Mouse (Mus musculus) midbrain, embryonic 14.5 days (tissue): ENCODE data around the gene Sik3. TPM values are rescaled to one million over a fixed set of nuclear protein-coding genes. Genes with fewer than 3 reads are reported as not detected.

Experiments
- ATAC-seq: fragments of 200-750 bp; cut with Nextera tagmentation; 2 replicates; pipeline ENCODE4 v1.8.0; 2017; ENCODE audit warnings: moderate number of reproducible peaks, moderate library complexity; ENCODE audit not compliant: low FRiP score, low TSS enrichment
- DNase-seq: peaks from one replicate; pipeline ENCODE4 v3.0.0-alpha.2; 2015
- H3K27ac ChIP-seq: fragments of 300-500 bp; sonication (generic); replicated peaks from 2 replicates; pipeline ENCODE4 v1.5.1; 2014; ENCODE audit warnings: mild to moderate bottlenecking, low read depth, low read length, moderate library complexity
- H3K27me3 ChIP-seq: fragments of 300-500 bp; sonication (generic); 2 replicates; pipeline ENCODE4 v1.6.1; 2014; ENCODE audit warnings: low read length, control low read depth, mixed read lengths; ENCODE audit not compliant: control insufficient read depth, insufficient read depth
- H3K36me3 ChIP-seq: fragments of 300-500 bp; sonication (generic); 2 replicates; pipeline ENCODE4 v1.6.1; 2014; ENCODE audit warnings: low read length, control low read depth; ENCODE audit not compliant: control insufficient read depth, insufficient read depth
- H3K4me1 ChIP-seq: fragments of 300-500 bp; sonication (generic); 2 replicates; pipeline ENCODE4 v1.6.1; 2014; ENCODE audit warnings: mild to moderate bottlenecking, antibody characterized with exemption, low read length, control low read depth; ENCODE audit not compliant: control insufficient read depth, insufficient read depth
- H3K4me2 ChIP-seq: fragments of 300-500 bp; sonication (generic); 2 replicates; pipeline ENCODE4 v1.6.1; 2014; ENCODE audit warnings: mild to moderate bottlenecking, low read length, moderate library complexity
- H3K4me3 ChIP-seq: fragments of 300-500 bp; sonication (generic); replicated peaks from 2 replicates; pipeline ENCODE4 v1.5.1; 2014; ENCODE audit warnings: low read depth, low read length
- H3K9ac ChIP-seq: fragments of 300-500 bp; sonication (generic); replicated peaks from 2 replicates; pipeline ENCODE4 v1.6.1; 2014; ENCODE audit warnings: mild to moderate bottlenecking, low read length, moderate library complexity
- H3K9me3 ChIP-seq: fragments of 300-500 bp; sonication (generic); 2 replicates; pipeline ENCODE4 v1.6.1; 2016; ENCODE audit warnings: low read length, control low read depth, mixed read lengths; ENCODE audit not compliant: control insufficient read depth
- WGBS: fragments of 180-500 bp; shearing (Covaris S2); extraction: QIAGEN DNeasy Blood & Tissue Kit; methylation state at CpG from one replicate; pipeline ENCODE4 v1.1.7; 2014; 5-methylcytosine and 5-hydroxymethylcytosine counted together
- polyA plus RNA-seq: library from polyadenylated mRNA; unstranded; fragments of >200 nt; fragmentation: Nextera tagmentation; extraction: Ambion mirVana; gene quantifications from 2 replicates; pipeline ENCODE4 v1.2.1, GENCODE M21; 2014

The Sik3 gene
- polyA plus RNA-seq, 1 experiment from 2014 or later, result 10.3 TPM

DNA sequence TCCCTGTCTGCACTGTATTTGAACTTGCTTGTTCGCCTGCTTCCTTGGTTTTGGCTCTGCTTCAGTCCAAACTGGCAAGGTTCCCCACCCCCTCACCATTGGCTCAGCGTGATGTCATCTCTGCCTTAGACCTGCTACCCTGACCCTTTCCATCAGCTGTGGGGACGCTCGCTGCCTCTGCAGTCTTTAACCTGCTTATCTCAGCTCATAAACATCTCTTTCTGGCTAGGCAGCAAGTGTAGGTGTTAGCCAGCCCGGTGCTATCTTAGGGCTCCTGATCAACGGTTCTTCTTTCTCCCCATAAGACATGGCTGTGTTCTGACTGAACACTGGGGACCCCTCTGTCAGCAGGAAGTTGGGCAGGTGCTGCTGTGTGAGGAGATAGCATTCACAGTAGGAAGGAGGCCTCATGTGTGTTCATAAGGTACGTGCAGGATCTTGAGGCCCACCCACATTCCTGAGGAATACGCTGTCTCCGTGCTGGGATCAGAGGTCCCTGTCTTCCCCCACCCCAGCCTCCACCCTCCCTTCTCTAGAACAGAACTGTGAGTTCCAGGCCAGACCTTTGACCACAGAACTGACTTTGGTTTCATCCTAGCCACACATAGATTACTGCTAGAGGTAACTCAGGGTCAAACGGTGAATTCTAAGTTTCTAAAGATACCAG is 194.3 kb downstream of the Sik3 start:
- Histone ChIP-seq H3K27ac (no peak overlapping the region), H3K27me3 (no peaks in the 10 kb centered on the region), H3K4me2 (no peak overlapping the region), H3K4me1 (no peaks in the 10 kb centered on the region), H3K4me3 (no peak overlapping the region), H3K9me3 (no peaks in the 10 kb centered on the region), H3K9ac (no peak overlapping the region), H3K36me3 (peaks cover 90% of the 10 kb centered on the region)
- WGBS, result 91% methylated on average over 10 of the region's 10 CpGs
- ATAC-seq (no peak), DNase-seq (no peak)

DNA sequence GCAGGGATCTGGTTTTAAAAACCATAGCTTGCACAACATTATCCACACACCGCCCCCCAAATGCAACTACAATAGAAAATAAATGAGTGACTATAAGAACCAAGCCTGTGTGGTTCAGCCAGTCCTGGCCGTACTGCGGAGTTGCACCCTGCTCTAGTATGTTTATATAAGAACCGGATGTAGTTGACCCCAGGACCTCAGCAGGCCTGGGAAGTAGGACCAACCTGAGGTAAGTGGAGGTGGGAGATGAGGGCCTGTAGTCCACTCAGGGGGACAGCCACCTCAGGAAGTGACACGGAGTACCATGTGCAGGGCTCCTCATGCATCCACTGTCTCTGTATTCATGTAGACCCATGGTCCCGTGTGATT is 194.9 kb downstream of the Sik3 start:
- Histone ChIP-seq H3K4me3 (no peak overlapping the region), H3K9me3 (no peaks in the 10 kb centered on the region), H3K4me2 (no peak overlapping the region), H3K4me1 (no peaks in the 10 kb centered on the region), H3K27ac (no peak overlapping the region), H3K36me3 (peaks cover 90% of the 10 kb centered on the region), H3K9ac (no peak overlapping the region), H3K27me3 (no peaks in the 10 kb centered on the region)
- ATAC-seq, result no peak
- 97% methylated on average over 6 of the region's 6 CpGs for WGBS
- no peak for DNase-seq

DNA sequence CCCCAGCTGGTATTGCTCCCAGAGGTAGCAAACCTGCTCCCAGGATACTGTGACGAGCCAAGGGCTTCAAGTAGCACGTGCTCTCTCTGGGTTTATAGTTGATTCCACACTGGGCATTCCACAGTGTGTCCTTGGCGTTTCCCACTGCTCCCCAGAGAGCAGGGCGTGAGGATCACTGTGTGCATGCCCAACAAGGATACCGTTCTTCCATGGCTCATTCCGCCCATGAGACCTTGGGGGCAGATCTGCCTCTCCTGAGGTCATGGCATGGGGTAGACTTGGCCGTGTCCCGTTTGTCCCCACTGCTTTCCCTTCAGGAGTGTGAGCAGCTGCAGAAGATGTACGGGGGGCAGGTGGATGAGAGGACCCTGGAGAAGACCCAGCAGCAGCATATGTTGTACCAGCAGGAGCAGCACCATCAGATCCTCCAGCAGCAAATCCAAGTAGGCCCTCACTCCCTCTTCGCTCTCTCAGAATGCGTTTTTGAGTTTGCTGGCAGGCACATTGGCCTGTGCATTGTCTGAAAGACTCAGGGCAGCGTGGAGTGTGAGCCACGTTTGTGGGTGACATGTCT is 195.9 kb downstream of the Sik3 start:
- H3K27ac ChIP-seq, result no peak overlapping the region
- no peak overlapping the region for H3K4me2 ChIP-seq
- no peak overlapping the region for H3K9ac ChIP-seq
- H3K36me3 ChIP-seq, result peaks cover 88% of the 10 kb centered on the region
- WGBS, result 89% methylated on average over 13 of the region's 13 CpGs
- no peak overlapping the region for H3K4me3 ChIP-seq
- H3K9me3 ChIP-seq, result no peaks in the 10 kb centered on the region
- H3K4me1 ChIP-seq, result no peaks in the 10 kb centered on the region
- H3K27me3 ChIP-seq, result no peaks in the 10 kb centered on the region
- no peak for ATAC-seq
- no peak for DNase-seq

DNA sequence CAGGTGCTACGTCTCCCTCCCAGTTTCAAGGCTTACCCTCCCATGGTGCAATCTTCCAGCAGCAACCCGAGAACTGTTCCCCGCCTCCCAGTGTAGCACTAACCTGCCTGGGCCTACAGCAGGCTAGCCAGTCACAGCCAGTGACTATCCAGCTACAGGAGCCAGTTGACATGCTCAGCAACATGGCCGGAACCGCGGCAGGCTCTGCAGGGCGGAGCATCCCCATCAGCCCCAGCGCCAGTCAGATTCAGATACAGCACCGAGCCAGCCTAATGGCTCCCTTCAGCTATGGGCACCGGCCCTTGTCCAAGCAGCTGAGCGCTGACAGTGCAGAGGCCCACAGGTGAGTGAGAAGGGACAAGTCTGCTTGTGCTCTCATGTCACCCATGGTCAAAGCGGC is 197.9 kb downstream of the Sik3 start:
- peaks cover 80% of the 10 kb centered on the region for H3K36me3 ChIP-seq
- WGBS, result 93% methylated on average over 12 of the region's 12 CpGs
- H3K27me3 ChIP-seq, result no peaks in the 10 kb centered on the region
- no peak overlapping the region for H3K27ac ChIP-seq
- H3K4me1 ChIP-seq, result no peaks in the 10 kb centered on the region
- no peaks in the 10 kb centered on the region for H3K9me3 ChIP-seq
- DNase-seq (no peak), ATAC-seq (no peak)
- H3K4me2 ChIP-seq, result no peak overlapping the region
- no peak overlapping the region for H3K4me3 ChIP-seq
- H3K9ac ChIP-seq, result no peak overlapping the region

DNA sequence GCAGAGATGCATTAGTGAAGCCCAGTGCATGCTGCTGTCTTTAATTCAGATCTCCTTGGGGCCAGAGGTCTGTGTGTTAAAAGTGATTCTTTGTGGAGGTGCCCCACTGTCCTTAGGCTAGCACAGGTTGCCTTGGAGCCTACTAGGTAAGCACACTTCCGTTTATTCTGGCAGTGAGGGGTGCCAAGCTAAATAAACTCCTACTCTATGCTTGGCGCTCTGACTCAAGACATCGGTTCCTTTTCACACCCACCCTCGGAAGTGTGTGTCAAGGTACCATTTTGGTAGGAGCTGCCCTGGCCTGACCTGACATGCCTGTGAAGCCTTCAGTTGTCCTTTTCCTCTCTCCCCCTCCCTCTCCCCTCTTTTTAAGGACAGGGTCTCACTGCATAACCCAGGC is 201.7 kb downstream of the Sik3 start:
- Histone ChIP-seq H3K4me3 (no peak overlapping the region), H3K36me3 (peaks cover 50% of the 10 kb centered on the region)
- 96% methylated on average over 4 of the region's 4 CpGs for WGBS

DNA sequence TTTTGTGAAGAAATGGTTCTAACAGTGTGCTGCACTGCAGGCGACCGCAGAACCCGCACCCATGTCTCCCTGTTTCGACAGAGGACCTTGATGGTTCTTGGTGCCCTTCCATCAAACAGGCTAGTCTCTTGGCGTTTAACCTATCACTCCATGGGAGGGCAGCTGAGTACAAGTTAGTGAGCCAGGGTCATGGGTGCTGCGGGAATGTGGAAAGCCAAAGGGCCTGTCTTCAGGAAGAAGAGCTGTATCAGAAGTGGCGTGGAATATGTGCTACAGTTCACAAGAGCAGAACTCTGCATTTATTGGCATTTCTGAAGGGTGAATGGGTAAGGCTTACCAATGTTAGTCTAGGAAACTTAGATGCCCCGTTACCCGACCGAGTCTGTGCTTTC is 202.3 kb downstream of the Sik3 start:
- H3K4me1 ChIP-seq, result no peaks in the 10 kb centered on the region
- H3K27me3 ChIP-seq, result no peaks in the 10 kb centered on the region
- H3K36me3 ChIP-seq, result peaks cover 52% of the 10 kb centered on the region
- no peak overlapping the region for H3K4me3 ChIP-seq
- no peak for DNase-seq
- no peak overlapping the region for H3K9ac ChIP-seq
- 95% methylated on average over 10 of the region's 10 CpGs for WGBS
- H3K4me2 ChIP-seq, result no peak overlapping the region
- ATAC-seq, result no peak
- H3K27ac ChIP-seq, result no peak overlapping the region
- H3K9me3 ChIP-seq, result no peaks in the 10 kb centered on the region

More for the DNA sequence above, 201.7 kb downstream of the Sik3 start:
- Histone ChIP-seq H3K4me2 (no peak overlapping the region), H3K9ac (no peak overlapping the region), H3K4me1 (no peaks in the 10 kb centered on the region), H3K27ac (no peak overlapping the region), H3K27me3 (no peaks in the 10 kb centered on the region), H3K9me3 (no peaks in the 10 kb centered on the region)
- no peak for DNase-seq
- no peak for ATAC-seq

DNA sequence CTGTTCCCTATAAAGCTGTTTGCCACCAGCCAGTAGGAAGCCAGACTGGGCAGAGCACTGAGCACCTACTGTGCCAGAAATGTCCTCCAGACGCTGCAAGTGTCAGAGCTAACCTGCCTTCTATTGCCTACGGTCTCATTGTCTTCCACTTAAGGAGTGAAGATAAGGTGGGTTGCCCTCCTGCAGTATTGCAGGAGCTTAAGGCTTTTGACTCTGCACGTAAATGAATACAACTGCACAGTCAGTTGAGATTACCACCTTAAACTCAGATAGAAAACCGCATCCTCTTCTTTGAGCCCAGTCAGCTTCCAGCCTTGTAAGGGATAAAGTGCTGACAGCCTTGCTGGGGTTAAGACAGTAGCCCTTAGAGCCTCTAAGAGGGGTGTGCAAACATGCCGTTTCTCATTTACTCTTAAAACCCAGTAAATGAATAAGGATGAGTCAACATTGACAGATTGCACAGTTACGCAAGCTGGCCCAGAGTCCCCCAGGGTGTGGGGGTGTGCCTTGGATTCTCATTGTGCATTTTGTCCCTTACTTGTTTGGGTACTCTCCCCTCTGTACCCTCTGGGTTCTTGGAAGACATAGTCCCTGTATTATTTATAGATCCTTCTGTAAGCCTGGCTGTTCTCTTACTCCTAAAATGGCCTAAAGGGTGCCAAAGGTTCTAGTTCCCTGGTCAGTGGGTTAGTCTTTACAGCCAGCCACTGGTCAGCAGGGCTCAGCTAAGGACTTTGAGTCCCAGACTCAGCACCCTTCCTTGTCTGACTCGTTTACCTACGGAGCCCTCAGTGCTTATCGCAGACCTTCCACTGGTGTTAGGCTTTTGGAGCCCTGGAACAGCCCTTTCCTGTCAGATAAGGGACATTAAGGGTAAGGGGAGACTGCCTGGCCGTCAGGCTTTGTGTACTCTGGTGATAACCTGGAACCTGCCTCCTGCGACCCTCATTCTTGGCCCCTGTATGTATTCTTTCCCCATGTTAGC is 203.0 kb downstream of the Sik3 start:
- H3K4me2 ChIP-seq, result no peak overlapping the region
- peaks cover 52% of the 10 kb centered on the region for H3K36me3 ChIP-seq
- H3K4me1 ChIP-seq, result no peaks in the 10 kb centered on the region
- H3K4me3 ChIP-seq, result no peak overlapping the region
- no peak for DNase-seq
- ATAC-seq, result no peak
- no peaks in the 10 kb centered on the region for H3K27me3 ChIP-seq
- 88% methylated on average over 11 of the region's 11 CpGs for WGBS
- H3K9me3 ChIP-seq, result no peaks in the 10 kb centered on the region
- no peak overlapping the region for H3K27ac ChIP-seq
- H3K9ac ChIP-seq, result no peak overlapping the region

DNA sequence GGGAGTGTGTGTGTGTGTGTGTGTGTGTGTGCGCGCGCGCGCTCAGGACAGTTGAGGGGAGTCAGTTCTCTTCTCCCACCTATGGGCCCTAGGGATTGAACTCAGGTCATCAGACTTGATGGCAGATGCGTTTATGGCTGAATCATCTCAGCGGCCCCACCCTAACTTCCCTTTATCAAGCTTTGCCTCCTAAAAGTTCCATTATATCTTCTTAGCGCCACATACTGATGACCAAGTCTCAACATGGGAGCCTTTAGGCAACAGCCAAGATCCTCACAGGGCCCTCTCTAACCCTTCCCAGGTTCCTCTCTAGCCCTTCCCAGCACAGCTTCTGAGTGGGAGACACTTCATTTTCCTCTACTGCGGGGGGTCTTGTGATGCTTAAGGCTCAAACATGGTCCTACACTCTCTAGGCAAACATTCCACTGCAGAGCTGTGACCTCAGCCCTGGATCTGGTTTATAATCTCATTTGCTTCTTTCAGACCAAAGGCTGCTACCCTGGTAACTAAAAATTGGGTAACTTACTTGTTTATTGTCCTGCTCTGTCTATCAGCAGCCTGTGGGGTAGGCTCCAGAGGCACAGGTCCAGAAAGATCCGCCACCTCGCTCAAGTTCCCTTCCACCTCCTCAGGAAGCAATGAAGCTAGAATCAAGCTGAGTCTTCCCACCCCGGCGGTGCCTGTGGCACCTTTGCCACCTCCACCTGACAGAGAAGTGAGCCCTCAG is 204.3 kb downstream of the Sik3 start:
- no peak for ATAC-seq

More for the DNA sequence above, 204.3 kb downstream of the Sik3 start:
- no peaks in the 10 kb centered on the region for H3K4me1 ChIP-seq
- no peaks in the 10 kb centered on the region for H3K9me3 ChIP-seq
- H3K27ac ChIP-seq, result no peak overlapping the region
- H3K4me3 ChIP-seq, result no peak overlapping the region
- no peak overlapping the region for H3K4me2 ChIP-seq
- DNase-seq, result no peak
- WGBS, result 97% methylated on average over 13 of the region's 13 CpGs
- H3K9ac ChIP-seq, result no peak overlapping the region
- H3K27me3 ChIP-seq, result no peaks in the 10 kb centered on the region
- peaks cover 53% of the 10 kb centered on the region for H3K36me3 ChIP-seq
